Mouse (Mus musculus) testis, adult 2 months (tissue): ENCODE data around the gene Mbtps1. TPM values are rescaled to one million over a fixed set of nuclear protein-coding genes. Genes with fewer than 3 reads are reported as not detected.

Experiments used
- H3K27ac ChIP-seq: fragments of 200-500 bp; 2 replicates; pipeline ENCODE4 v1.5.1; 2012; ENCODE audit warnings: low read depth, low read length; ENCODE audit not compliant: control insufficient read depth, insufficient read depth
- H3K27me3 ChIP-seq: fragments of 200-500 bp; 2 replicates; pipeline ENCODE4 v1.6.1; 2012; ENCODE audit warnings: mild to moderate bottlenecking, low read length, moderate library complexity; ENCODE audit not compliant: control insufficient read depth, insufficient read depth
- H3K36me3 ChIP-seq: fragments of 200-500 bp; 2 replicates; pipeline ENCODE4 v1.6.1; 2012; ENCODE audit warnings: mild to moderate bottlenecking, low read length; ENCODE audit not compliant: control insufficient read depth, insufficient read depth
- H3K4me1 ChIP-seq: fragments of 200-500 bp; 2 replicates; pipeline ENCODE4 v1.6.1; 2012; ENCODE audit warnings: low read length; ENCODE audit not compliant: control insufficient read depth, insufficient read depth
- H3K4me3 ChIP-seq: fragments of 200-500 bp; 2 replicates; pipeline ENCODE4 v1.5.1; 2012; ENCODE audit warnings: low read depth, mild to moderate bottlenecking, low read length, moderate library complexity, mixed read lengths; ENCODE audit not compliant: control insufficient read depth
- CTCF ChIP-seq: fragments of 200-500 bp; IDR thresholded peaks from 2 replicates; pipeline ENCODE4 v1.5.1; 2012; ENCODE audit warnings: low read depth, mild to moderate bottlenecking, inconsistent platforms, low read length, moderate library complexity; ENCODE audit not compliant: control insufficient read depth, insufficient read depth, insufficient replicate concordance
- POLR2A ChIP-seq: fragments of 200-500 bp; IDR thresholded peaks from 2 replicates; pipeline ENCODE4 v1.6.1; 2012; ENCODE audit warnings: low read depth, mild to moderate bottlenecking, inconsistent platforms, low read length, moderate library complexity; ENCODE audit not compliant: control insufficient read depth
- polyA plus RNA-seq: library from polyadenylated mRNA; depleted of rRNA; stranded (reverse); fragments of >200 nt; gene quantifications from 2 replicates; pipeline ENCODE4 v1.2.3, GENCODE M21; 2012

Mbtps1 gene
- polyA plus RNA-seq, 1 experiment = 25.2 TPM

- no peaks in the 10 kb centered on the region for H3K36me3 ChIP-seq
- H3K4me3 ChIP-seq = peak overlapping the region; percentile 98
- peak overlapping the region; percentile 98 for H3K27ac ChIP-seq
- no peak for TF ChIP-seq CTCF
- peak; percentile 5; the same call in 1 of the 2 replicates for TF ChIP-seq POLR2A
- H3K4me1 ChIP-seq = peaks cover 12% of the 10 kb centered on the region
- H3K27me3 ChIP-seq = no peaks in the 10 kb centered on the region
Observed at GRCm38 (mm10) chr8:119557821-119558602, 523 bp downstream of the Mbtps1 start.

- H3K4me3 ChIP-seq = peak overlapping the region; percentile 98
- TF ChIP-seq POLR2A (no peak), CTCF (no peak)
- no peaks in the 10 kb centered on the region for H3K27me3 ChIP-seq
- peaks cover 12% of the 10 kb centered on the region for H3K4me1 ChIP-seq
- no peak overlapping the region for H3K27ac ChIP-seq
- H3K36me3 ChIP-seq = no peaks in the 10 kb centered on the region
Observed at GRCm38 (mm10) chr8:119557132-119557531, 1.4 kb downstream of the Mbtps1 start.

- TF ChIP-seq POLR2A (no peak), CTCF (no peak)
- Histone ChIP-seq H3K27me3 (no peaks in the 10 kb centered on the region), H3K36me3 (no peaks in the 10 kb centered on the region; the same call in 1 of the 2 replicates), H3K4me1 (peaks cover 13% of the 10 kb centered on the region), H3K27ac (no peak overlapping the region), H3K4me3 (no peak overlapping the region)
Observed at GRCm38 (mm10) chr8:119555861-119556260, 2.7 kb downstream of the Mbtps1 start.

- TF ChIP-seq CTCF (no peak), POLR2A (no peak)
- H3K36me3 ChIP-seq = peaks cover 1% of the 10 kb centered on the region; the same call in 1 of the 2 replicates
- no peaks in the 10 kb centered on the region for H3K27me3 ChIP-seq
- H3K4me3 ChIP-seq = no peak overlapping the region
- peaks cover 15% of the 10 kb centered on the region for H3K4me1 ChIP-seq
- no peak overlapping the region for H3K27ac ChIP-seq
Observed at GRCm38 (mm10) chr8:119552967-119553366, 5.6 kb downstream of the Mbtps1 start.

GRCm38 (mm10) chr8:119548560-119549113 lies 9.9 kb downstream of the Mbtps1 start:
- TF ChIP-seq CTCF = no peak
- TF ChIP-seq POLR2A = no peak
- Histone ChIP-seq H3K27ac (no peak overlapping the region), H3K4me1 (peaks cover 7% of the 10 kb centered on the region), H3K27me3 (no peaks in the 10 kb centered on the region), H3K4me3 (no peak overlapping the region), H3K36me3 (peaks cover 6% of the 10 kb centered on the region)

- Histone ChIP-seq H3K4me3 (no peak overlapping the region), H3K36me3 (peaks cover 6% of the 10 kb centered on the region), H3K27ac (no peak overlapping the region), H3K27me3 (no peaks in the 10 kb centered on the region), H3K4me1 (peaks cover 7% of the 10 kb centered on the region)
- no peak for TF ChIP-seq POLR2A
- no peak for TF ChIP-seq CTCF
Observed at GRCm38 (mm10) chr8:119547019-119547691, 11.4 kb downstream of the Mbtps1 start.

- Histone ChIP-seq H3K4me1 (peaks cover 5% of the 10 kb centered on the region), H3K4me3 (no peak overlapping the region), H3K27me3 (no peaks in the 10 kb centered on the region), H3K27ac (no peak overlapping the region), H3K36me3 (peaks cover 7% of the 10 kb centered on the region)
- TF ChIP-seq CTCF = no peak
Observed at GRCm38 (mm10) chr8:119545791-119546190, 12.7 kb downstream of the Mbtps1 start.
